Mouse (Mus musculus) testis, adult 2 months (tissue): ENCODE data around the gene Dnajb4. TPM values are rescaled to one million over a fixed set of nuclear protein-coding genes. Genes with fewer than 3 reads are reported as not detected.
"Not testable (repeated sequence)": the region's sequence is repeated elsewhere in the genome, so short reads cannot be mapped to it uniquely, and the experiment has no call there.

Experiments
- H3K27ac ChIP-seq: fragments of 200-500 bp; 2 replicates; pipeline ENCODE4 v1.5.1; 2012; ENCODE audit warnings: low read depth, low read length; ENCODE audit not compliant: control insufficient read depth, insufficient read depth
- H3K27me3 ChIP-seq: fragments of 200-500 bp; 2 replicates; pipeline ENCODE4 v1.6.1; 2012; ENCODE audit warnings: mild to moderate bottlenecking, low read length, moderate library complexity; ENCODE audit not compliant: control insufficient read depth, insufficient read depth
- H3K36me3 ChIP-seq: fragments of 200-500 bp; 2 replicates; pipeline ENCODE4 v1.6.1; 2012; ENCODE audit warnings: mild to moderate bottlenecking, low read length; ENCODE audit not compliant: control insufficient read depth, insufficient read depth
- H3K4me1 ChIP-seq: fragments of 200-500 bp; 2 replicates; pipeline ENCODE4 v1.6.1; 2012; ENCODE audit warnings: low read length; ENCODE audit not compliant: control insufficient read depth, insufficient read depth
- H3K4me3 ChIP-seq: fragments of 200-500 bp; 2 replicates; pipeline ENCODE4 v1.5.1; 2012; ENCODE audit warnings: low read depth, mild to moderate bottlenecking, low read length, moderate library complexity, mixed read lengths; ENCODE audit not compliant: control insufficient read depth
- CTCF ChIP-seq: fragments of 200-500 bp; IDR thresholded peaks from 2 replicates; pipeline ENCODE4 v1.5.1; 2012; ENCODE audit warnings: low read depth, mild to moderate bottlenecking, inconsistent platforms, low read length, moderate library complexity; ENCODE audit not compliant: control insufficient read depth, insufficient read depth, insufficient replicate concordance
- POLR2A ChIP-seq: fragments of 200-500 bp; IDR thresholded peaks from 2 replicates; pipeline ENCODE4 v1.6.1; 2012; ENCODE audit warnings: low read depth, mild to moderate bottlenecking, inconsistent platforms, low read length, moderate library complexity; ENCODE audit not compliant: control insufficient read depth
- polyA plus RNA-seq: library from polyadenylated mRNA; depleted of rRNA; stranded (reverse); fragments of >200 nt; gene quantifications from 2 replicates; pipeline ENCODE4 v1.2.3, GENCODE M21; 2012

Gene Dnajb4
- polyA plus RNA-seq, 1 experiment, result 72.6 TPM

DNA sequence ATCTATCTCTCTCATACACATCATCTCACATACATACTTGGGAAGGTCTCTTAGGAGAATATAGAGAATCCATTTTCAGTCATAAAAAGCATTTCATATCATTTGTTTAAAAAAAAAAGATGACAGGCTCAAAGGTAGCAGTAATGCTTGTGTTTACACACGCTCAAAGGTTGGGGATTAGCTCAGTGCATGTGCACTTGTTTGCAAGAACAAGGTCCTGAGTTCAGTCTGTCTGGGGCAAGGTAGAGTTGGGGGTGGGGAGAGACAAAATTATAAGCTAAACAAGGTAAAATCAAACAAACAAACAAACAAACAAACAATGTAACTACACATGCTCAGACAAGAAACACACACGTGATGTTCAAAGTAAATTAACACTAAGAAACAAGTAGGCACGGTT is 8.9 kb downstream of the Dnajb4 start:
- Histone ChIP-seq H3K27me3 (no peaks in the 10 kb centered on the region), H3K4me3 (no peak overlapping the region), H3K27ac (no peak overlapping the region), H3K4me1 (no peaks in the 10 kb centered on the region), H3K36me3 (no peaks in the 10 kb centered on the region)
- TF ChIP-seq CTCF, result no peak
- TF ChIP-seq POLR2A, result no peak

DNA sequence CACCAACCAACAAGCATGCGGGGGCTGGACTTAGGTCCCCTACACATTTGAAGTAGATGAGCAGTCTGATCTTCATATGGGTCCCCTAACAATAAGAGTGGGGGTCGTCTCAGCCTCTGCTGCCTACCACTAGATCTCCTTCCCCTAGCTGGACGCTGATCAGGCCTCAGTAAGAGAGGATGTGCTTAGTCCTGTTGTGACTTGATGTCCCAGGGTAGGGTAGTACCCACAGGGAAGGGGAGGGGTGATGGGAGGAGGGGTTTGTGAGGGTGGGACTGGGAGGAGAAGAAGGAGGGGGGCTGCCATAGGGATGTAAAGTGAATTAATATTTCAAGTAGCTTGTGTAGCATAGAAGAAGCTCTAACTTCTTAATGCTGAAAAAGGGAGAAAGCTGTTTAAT is 11.0 kb downstream of the Dnajb4 start:
- H3K4me1 ChIP-seq, result no peaks in the 10 kb centered on the region
- no peak overlapping the region for H3K27ac ChIP-seq
- TF ChIP-seq POLR2A (no peak), CTCF (no peak)
- H3K36me3 ChIP-seq, result no peaks in the 10 kb centered on the region
- H3K27me3 ChIP-seq, result no peaks in the 10 kb centered on the region
- no peak overlapping the region for H3K4me3 ChIP-seq

GRCm38 (mm10) chr3:152197246-152197645 is 12.9 kb downstream of the Dnajb4 start:
- H3K27me3 ChIP-seq, H3K4me3 ChIP-seq, H3K36me3 ChIP-seq, H3K4me1 ChIP-seq, H3K27ac ChIP-seq: not testable (repeated sequence)

DNA sequence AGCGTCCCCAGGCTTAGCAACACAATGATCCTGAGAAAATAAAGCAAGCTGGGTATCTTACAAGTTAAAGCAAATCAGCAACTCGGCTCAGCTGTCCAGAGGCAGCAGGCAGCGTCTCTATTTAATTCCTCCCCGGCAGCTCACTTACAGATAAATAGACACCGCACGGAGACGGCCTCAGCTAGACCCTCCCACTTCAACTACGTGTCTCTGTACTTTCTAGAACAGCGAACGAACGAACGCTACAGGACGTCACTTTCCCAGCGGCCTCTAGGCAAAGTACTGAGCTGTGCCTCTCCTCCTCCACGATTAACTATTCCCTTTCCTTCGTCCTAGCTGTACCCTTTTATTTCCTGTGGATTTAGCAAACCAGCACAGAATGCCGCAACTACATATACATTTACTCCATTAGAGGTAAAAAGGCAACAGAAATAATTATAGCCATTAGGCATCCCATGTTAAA is 16.4 kb downstream of the Dnajb4 start:
- Histone ChIP-seq H3K27ac (peak overlapping the region; percentile 58; the same call in 1 of the 2 replicates), H3K36me3 (no peaks in the 10 kb centered on the region), H3K27me3 (no peaks in the 10 kb centered on the region), H3K4me1 (no peaks in the 10 kb centered on the region; the same call in none of the 2 replicates), H3K4me3 (peak overlapping the region; percentile 83)
- TF ChIP-seq CTCF (no peak), POLR2A (peak; percentile 76; the same call in 1 of the 2 replicates)

DNA sequence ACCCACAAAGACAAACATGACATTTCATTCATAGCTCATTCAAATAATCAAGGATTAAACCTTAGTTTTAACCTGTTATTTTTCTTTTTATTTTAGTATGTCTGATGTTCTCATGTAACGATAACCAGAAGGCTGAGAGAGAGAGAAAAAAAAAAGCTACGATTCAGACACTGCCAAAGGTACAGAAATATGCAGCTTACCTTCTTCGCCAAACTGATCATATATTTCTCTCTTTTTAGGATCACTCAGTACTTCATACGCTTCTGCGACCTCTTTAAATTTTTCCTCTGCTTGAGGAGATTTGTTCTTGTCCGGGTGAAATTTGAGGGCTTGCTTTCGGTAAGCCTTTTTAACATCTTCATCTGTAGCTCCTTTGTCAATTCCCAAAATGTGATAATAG is 16.9 kb downstream of the Dnajb4 start:
- Histone ChIP-seq H3K36me3 (no peaks in the 10 kb centered on the region), H3K27me3 (no peaks in the 10 kb centered on the region), H3K27ac (peak overlapping the region; percentile 58; the same call in 1 of the 2 replicates), H3K4me3 (peak overlapping the region; percentile 83; the same call in 1 of the 2 replicates), H3K4me1 (no peaks in the 10 kb centered on the region; the same call in none of the 2 replicates)
- TF ChIP-seq CTCF (no peak), POLR2A (no peak)

DNA sequence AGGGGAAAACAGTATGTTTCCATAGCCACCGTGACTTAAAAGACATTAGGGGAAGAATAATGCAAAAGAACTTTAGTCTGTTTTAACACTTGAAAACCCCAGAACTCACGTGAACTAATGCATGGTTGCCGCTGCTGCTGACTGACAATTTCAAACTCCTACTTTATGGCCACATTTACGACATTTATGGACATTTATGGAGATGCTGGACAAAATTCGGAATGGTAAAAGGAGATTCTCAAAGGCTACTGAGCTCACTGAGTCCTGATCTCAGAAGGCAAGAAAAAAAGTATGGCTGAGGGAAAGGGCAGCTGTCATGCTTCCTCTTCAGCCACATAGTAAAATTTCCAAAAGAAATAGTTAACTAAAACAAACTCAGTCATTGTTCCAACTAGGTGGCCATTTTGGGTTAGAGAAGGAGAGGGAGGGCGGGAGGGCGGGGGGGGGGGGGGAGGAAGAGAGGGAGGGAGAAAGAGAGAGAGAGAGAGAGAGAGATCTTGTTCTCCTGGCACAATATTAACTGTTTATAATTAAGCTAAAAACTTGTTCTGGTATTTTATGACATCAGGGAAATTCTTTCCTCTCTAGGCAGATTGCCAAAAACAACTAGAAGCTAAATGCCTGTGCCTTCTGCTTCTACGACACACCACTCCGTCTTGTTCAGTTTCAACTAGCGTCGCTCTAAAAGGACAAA is 17.7 kb downstream of the Dnajb4 start:
- no peak for TF ChIP-seq POLR2A
- no peak for TF ChIP-seq CTCF
- Histone ChIP-seq H3K36me3 (no peaks in the 10 kb centered on the region), H3K4me1 (no peaks in the 10 kb centered on the region; the same call in none of the 2 replicates), H3K27ac (peak overlapping the region; percentile 44), H3K4me3 (peak overlapping the region; percentile 23; the same call in 1 of the 2 replicates), H3K27me3 (no peaks in the 10 kb centered on the region)

DNA sequence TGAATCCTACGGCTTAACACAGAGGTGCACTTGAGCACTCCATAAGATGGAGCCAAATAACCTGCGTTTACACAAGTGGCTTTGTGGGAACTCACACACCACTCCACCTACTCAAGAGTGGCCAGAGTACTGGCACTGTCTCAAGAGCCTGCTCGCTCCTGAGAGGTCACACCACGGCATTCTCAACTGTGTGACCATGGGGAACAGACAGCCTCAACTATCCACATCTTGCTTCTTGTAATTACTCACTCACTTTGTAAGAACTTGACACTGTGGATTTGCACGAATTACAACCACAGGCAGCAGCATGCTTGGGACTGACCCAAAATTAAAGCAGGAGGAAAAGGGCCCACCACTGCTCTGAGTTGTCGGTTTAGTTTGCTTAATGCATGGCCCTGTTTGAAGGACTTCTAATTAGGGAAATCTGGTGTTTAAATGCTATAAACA is 18.3 kb downstream of the Dnajb4 start:
- TF ChIP-seq CTCF (no peak), POLR2A (no peak)
- Histone ChIP-seq H3K4me1 (no peaks in the 10 kb centered on the region; the same call in none of the 2 replicates), H3K4me3 (peak overlapping the region; percentile 23), H3K27me3 (no peaks in the 10 kb centered on the region), H3K27ac (peak overlapping the region; percentile 44), H3K36me3 (no peaks in the 10 kb centered on the region)
